Mouse (Mus musculus) hindbrain, embryonic 15.5 days (tissue): ENCODE results near the gene Marveld3. TPM values are rescaled to one million over a fixed set of nuclear protein-coding genes. Genes with fewer than 3 reads are reported as not detected.

Experiments used
- ATAC-seq: fragments of 200-750 bp; cut with Nextera tagmentation; 2 replicates; pipeline ENCODE4 v1.8.0; 2017; ENCODE audit warnings: low read depth, moderate number of reproducible peaks, moderate TSS enrichment; ENCODE audit not compliant: low FRiP score
- H3K27ac ChIP-seq: fragments of 300-500 bp; sonication (generic); replicated peaks from 2 replicates; pipeline ENCODE4 v1.5.1; 2015; ENCODE audit warnings: mild to moderate bottlenecking, inconsistent platforms
- H3K27me3 ChIP-seq: fragments of 300-500 bp; sonication (generic); 2 replicates; pipeline ENCODE4 v1.6.1; 2015; ENCODE audit warnings: control low read depth, inconsistent platforms
- H3K36me3 ChIP-seq: fragments of 300-500 bp; sonication (generic); 2 replicates; pipeline ENCODE4 v1.6.1; 2015; ENCODE audit warnings: control low read depth, inconsistent platforms
- H3K4me1 ChIP-seq: fragments of 300-500 bp; sonication (generic); replicated peaks from 2 replicates; pipeline ENCODE4 v1.6.1; 2015; ENCODE audit warnings: control low read depth, inconsistent platforms
- H3K4me2 ChIP-seq: fragments of 300-500 bp; sonication (generic); 2 replicates; pipeline ENCODE4 v1.6.1; 2015; ENCODE audit warnings: moderate library complexity, mild to moderate bottlenecking, inconsistent platforms
- H3K4me3 ChIP-seq: fragments of 300-500 bp; sonication (generic); 2 replicates; pipeline ENCODE4 v1.5.1; 2015; ENCODE audit warnings: mild to moderate bottlenecking, inconsistent platforms
- H3K9ac ChIP-seq: fragments of 300-500 bp; sonication (generic); 2 replicates; pipeline ENCODE4 v1.6.1; 2015; ENCODE audit warnings: inconsistent platforms
- H3K9me3 ChIP-seq: fragments of 300-500 bp; sonication (generic); 2 replicates; pipeline ENCODE4 v1.6.1; 2016; ENCODE audit warnings: control low read depth, inconsistent platforms
- WGBS: fragments of 180-500 bp; shearing (Covaris S2); methylation state at CpG from one replicate; pipeline ENCODE4 v1.1.7; 2015; 5-methylcytosine and 5-hydroxymethylcytosine counted together
- polyA plus RNA-seq: library from polyadenylated mRNA; unstranded; fragments of >200 nt; fragmentation: Nextera tagmentation; extraction: Ambion mirVana; gene quantifications from 2 replicates; pipeline ENCODE4 v1.2.1, GENCODE M21; 2015

Marveld3 gene
- polyA plus RNA-seq, result 1.6 and 2.2 TPM in 2 replicates

DNA sequence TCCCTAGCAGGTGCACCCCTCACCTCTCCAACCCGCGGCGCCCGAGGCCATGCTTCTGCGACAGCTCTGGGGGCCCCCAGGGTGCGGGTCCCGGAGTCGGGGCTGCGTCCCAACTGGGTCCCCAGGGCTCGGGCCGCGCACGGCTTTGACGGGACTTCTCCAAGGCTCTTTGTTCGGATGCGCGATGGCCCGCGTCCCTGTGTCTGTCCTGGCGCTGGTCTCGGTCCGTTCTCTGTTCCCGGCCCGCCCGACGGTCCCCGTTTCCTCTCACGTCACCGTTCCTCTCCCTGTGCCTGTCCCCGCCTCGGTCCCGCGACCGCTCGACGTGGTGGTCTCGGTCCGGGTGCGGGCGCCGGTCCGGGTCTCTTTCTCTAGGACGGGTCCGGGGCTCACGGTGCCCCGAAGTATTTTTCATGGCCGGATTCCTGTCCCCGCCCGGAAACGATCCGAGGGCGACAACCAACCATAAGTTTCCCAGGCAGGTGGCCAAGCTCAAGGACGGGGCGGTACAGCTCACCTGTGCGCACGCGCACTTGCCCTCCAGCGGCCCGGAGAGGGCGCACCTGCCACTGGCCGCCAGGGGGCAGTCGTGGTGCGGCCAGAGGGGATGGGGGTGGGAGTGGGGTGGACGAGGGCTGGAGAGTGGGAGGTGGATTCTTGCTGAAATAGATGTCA is at the start of gene Marveld3:
TSS of gene Marveld3 (minus strand) at position 511 of the 675 bp plus-strand sequence.
- no peaks in the 10 kb centered on the region for H3K36me3 ChIP-seq
- WGBS, result 2% methylated on average over 54 of the region's 64 CpGs
- H3K4me1 ChIP-seq, result peaks cover 21% of the 10 kb centered on the region
- no peak within 1 kb of the TSS for H3K27ac ChIP-seq
- H3K4me3 ChIP-seq, result peak within 1 kb of the TSS; percentile 36
- peaks cover 27% of the 10 kb centered on the region for H3K27me3 ChIP-seq
- ATAC-seq, result peak; percentile 40; the same call in 1 of the 2 replicates
- H3K9me3 ChIP-seq, result no peaks in the 10 kb centered on the region
- H3K9ac ChIP-seq, result no peak within 1 kb of the TSS; the same call in 1 of the 2 replicates
- peak within 1 kb of the TSS; percentile 56 for H3K4me2 ChIP-seq

DNA sequence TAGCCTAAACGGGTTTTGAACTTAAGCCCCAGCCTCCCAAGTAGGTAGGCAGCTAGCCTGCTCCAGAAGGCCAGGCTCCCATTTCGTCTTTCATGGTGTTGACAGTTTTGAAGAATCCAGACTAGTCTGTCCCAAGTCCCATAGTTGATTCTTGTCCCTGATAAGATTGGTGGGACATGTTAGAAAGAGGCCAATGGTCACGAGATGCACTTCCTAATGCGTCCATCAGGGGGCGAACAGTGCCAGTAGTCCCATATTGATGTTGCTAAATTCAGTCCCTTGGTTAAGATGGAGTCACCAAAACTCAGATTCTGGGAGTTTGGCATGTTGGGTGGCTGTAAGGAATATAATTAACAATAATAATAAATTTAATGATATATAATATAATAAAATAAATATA is 48.9 kb upstream of the Marveld3 start:
- Histone ChIP-seq H3K9ac (no peak overlapping the region), H3K4me3 (no peak overlapping the region), H3K27me3 (peaks cover 4% of the 10 kb centered on the region; the same call in 1 of the 2 replicates), H3K4me2 (no peak overlapping the region), H3K36me3 (no peaks in the 10 kb centered on the region), H3K9me3 (no peaks in the 10 kb centered on the region), H3K4me1 (peaks cover 8% of the 10 kb centered on the region), H3K27ac (no peak overlapping the region)
- WGBS, result 40% methylated on average over 5 of the region's 5 CpGs
- ATAC-seq, result no peak

DNA sequence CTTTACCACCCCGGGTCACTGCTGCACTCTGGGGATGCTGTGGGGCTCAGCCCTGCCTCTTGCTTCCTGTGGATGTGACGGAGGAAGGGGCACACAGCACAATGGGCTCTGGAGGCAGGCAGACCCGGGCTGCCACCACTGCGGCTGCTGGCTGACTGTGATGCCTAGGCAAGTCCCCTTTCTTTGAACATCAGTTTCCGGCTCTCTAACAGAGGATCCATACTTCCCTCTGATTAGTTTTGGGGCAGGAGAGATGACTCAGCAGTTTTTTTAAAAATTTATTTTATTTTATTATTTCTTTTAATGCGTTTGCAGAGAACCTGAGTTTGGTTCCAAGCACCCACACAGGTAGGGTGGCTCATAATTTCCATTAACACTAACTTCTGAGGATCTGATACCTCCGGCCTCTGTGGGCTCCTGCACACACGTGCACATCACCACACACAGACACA is 47.0 kb upstream of the Marveld3 start:
- 68% methylated on average over 8 of the region's 8 CpGs for WGBS

DNA sequence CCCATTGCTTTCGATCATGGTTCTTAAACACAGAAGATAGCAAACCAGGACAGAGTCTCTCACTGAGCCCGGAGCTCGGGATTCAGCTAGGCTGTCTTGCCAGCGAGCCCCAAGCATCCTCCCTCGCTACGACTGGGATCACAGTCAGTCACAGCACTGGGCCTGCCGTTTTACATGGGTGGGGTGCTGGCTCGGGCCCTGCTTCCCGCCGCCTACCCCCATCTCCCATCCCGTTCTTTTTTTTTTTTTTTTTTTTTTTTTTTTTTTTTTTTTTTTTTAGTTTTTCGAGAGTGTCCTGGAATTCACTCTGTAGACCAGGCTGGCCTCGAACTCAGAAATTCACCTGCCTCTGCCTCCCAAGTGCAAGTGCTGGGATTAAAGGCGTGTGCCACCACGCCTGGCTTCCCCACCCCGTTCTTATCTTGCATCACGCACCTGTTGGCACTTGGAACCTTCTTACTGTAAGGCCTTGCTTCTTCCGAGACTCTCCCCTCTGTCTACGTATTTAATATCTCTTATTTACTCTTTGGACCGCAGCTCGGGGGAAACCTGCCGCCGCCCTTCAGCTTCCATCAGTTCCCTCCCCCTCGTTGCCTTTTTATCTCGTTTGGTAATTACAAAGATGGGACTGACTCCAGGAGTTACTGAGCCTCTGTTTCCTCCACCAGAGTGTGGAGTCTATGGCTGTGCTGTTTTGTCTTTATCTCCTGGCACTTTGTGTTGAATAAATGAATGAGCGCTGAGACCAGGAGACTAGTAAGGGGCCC is 46.4 kb upstream of the Marveld3 start:
- Histone ChIP-seq H3K27ac (no peak overlapping the region), H3K4me1 (peaks cover 8% of the 10 kb centered on the region), H3K36me3 (no peaks in the 10 kb centered on the region), H3K9ac (no peak overlapping the region), H3K4me3 (no peak overlapping the region), H3K9me3 (no peaks in the 10 kb centered on the region), H3K27me3 (peaks cover 4% of the 10 kb centered on the region; the same call in 1 of the 2 replicates), H3K4me2 (no peak overlapping the region)
- ATAC-seq, result no peak
- 90% methylated on average over 26 of the region's 26 CpGs for WGBS

More for the DNA sequence above, 47.0 kb upstream of the Marveld3 start:
- Histone ChIP-seq H3K4me3 (no peak overlapping the region), H3K9me3 (no peaks in the 10 kb centered on the region), H3K4me2 (no peak overlapping the region), H3K27ac (no peak overlapping the region), H3K9ac (no peak overlapping the region), H3K4me1 (peaks cover 8% of the 10 kb centered on the region), H3K36me3 (no peaks in the 10 kb centered on the region), H3K27me3 (peaks cover 4% of the 10 kb centered on the region; the same call in 1 of the 2 replicates)
- ATAC-seq, result no peak

GRCm38 (mm10) chr8:110006312-110007023 is 44.5 kb upstream of the Marveld3 start:
- no peak overlapping the region for H3K9ac ChIP-seq
- 46% methylated on average over 17 of the region's 17 CpGs for WGBS
- H3K27ac ChIP-seq, result peak overlapping the region; percentile 75
- H3K27me3 ChIP-seq, result peaks cover 2% of the 10 kb centered on the region; the same call in 1 of the 2 replicates
- H3K4me3 ChIP-seq, result no peak overlapping the region
- 0 out of 2 replicates have a peak overlapping the region, but pooled peaks have one; percentile 3 for H3K4me2 ChIP-seq
- H3K4me1 ChIP-seq, result peaks cover 8% of the 10 kb centered on the region
- peak; percentile 85 for ATAC-seq
- no peaks in the 10 kb centered on the region for H3K9me3 ChIP-seq
- H3K36me3 ChIP-seq, result no peaks in the 10 kb centered on the region

- Histone ChIP-seq H3K4me3 (no peak overlapping the region), H3K9me3 (no peaks in the 10 kb centered on the region), H3K36me3 (no peaks in the 10 kb centered on the region), H3K27me3 (no peaks in the 10 kb centered on the region), H3K4me2 (no peak overlapping the region), H3K4me1 (peaks cover 8% of the 10 kb centered on the region), H3K9ac (no peak overlapping the region), H3K27ac (no peak overlapping the region)
- no peak for ATAC-seq
- 84% methylated on average over 5 of the region's 5 CpGs for WGBS
These were observed 42.3 kb upstream of the Marveld3 start for GRCm38 (mm10) chr8:110004300-110004699.

GRCm38 (mm10) chr8:110002953-110003352 is 41.0 kb upstream of the Marveld3 start:
- Histone ChIP-seq H3K4me3 (no peak overlapping the region), H3K36me3 (no peaks in the 10 kb centered on the region), H3K9ac (no peak overlapping the region), H3K4me2 (no peak overlapping the region), H3K4me1 (peaks cover 8% of the 10 kb centered on the region), H3K27me3 (no peaks in the 10 kb centered on the region), H3K27ac (no peak overlapping the region), H3K9me3 (no peaks in the 10 kb centered on the region)
- ATAC-seq, result no peak
- WGBS, result 35% methylated on average over 9 of the region's 9 CpGs

GRCm38 (mm10) chr8:109999974-110000373 is 38.0 kb upstream of the Marveld3 start:
- WGBS, result 88% methylated on average over 10 of the region's 10 CpGs
- no peak overlapping the region for H3K27ac ChIP-seq
- ATAC-seq, result no peak
- no peaks in the 10 kb centered on the region for H3K36me3 ChIP-seq
- no peaks in the 10 kb centered on the region for H3K9me3 ChIP-seq
- no peak overlapping the region for H3K4me3 ChIP-seq
- H3K9ac ChIP-seq, result no peak overlapping the region
- no peaks in the 10 kb centered on the region for H3K27me3 ChIP-seq
- no peaks in the 10 kb centered on the region for H3K4me1 ChIP-seq
- H3K4me2 ChIP-seq, result no peak overlapping the region

DNA sequence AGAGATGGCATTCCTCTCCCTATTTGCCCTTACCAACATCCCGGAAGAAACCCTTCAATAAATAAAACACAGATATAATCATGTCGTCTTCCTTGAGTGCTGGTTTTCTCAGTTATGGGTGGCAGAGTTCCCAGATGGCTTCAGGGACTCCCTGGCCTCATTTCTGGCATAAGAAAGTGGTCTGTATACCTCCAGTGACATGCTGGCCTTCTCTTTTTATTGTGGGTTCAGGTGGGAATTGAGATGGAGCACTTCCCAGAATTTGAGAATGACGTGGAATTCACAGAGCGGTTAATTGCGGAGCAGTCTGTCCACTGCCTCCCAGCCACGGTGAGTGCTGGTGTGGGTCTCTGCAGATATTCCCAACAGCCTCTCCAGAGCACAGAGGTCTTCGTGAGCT is 36.1 kb upstream of the Marveld3 start:
- WGBS, result 73% methylated on average over 7 of the region's 7 CpGs
- Histone ChIP-seq H3K27me3 (no peaks in the 10 kb centered on the region), H3K4me3 (no peak overlapping the region), H3K9me3 (no peaks in the 10 kb centered on the region), H3K4me2 (no peak overlapping the region), H3K36me3 (no peaks in the 10 kb centered on the region), H3K9ac (no peak overlapping the region), H3K4me1 (no peaks in the 10 kb centered on the region), H3K27ac (no peak overlapping the region)
- no peak for ATAC-seq

DNA sequence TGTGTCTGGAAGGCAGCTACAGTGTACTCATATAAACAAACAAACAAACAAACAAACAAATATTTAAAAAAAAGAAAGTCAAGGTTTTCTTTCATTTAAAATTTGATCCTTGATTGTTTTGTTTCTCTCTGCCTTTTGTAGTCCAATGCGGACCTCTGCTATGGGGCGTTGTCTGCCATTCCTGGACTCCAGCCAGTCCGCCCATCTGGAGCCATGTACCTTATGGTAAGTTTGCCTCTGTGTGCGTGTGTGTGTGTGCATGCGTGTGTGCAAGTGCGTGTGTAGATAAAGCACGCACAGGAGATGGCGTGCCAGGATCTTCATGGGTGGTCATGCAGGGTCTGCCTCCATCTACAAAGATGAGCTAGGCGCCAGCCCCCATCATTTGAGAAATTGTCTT is 35.4 kb upstream of the Marveld3 start:
- no peak overlapping the region for H3K27ac ChIP-seq
- H3K9ac ChIP-seq, result no peak overlapping the region
- no peaks in the 10 kb centered on the region for H3K27me3 ChIP-seq
- ATAC-seq, result no peak
- 80% methylated on average over 9 of the region's 9 CpGs for WGBS
- no peaks in the 10 kb centered on the region for H3K36me3 ChIP-seq
- H3K4me1 ChIP-seq, result no peaks in the 10 kb centered on the region
- H3K4me2 ChIP-seq, result no peak overlapping the region
- H3K4me3 ChIP-seq, result no peak overlapping the region
- H3K9me3 ChIP-seq, result no peaks in the 10 kb centered on the region

GRCm38 (mm10) chr8:109992951-109993350 is 30.9 kb upstream of the Marveld3 start:
- no peaks in the 10 kb centered on the region for H3K4me1 ChIP-seq
- no peak overlapping the region for H3K27ac ChIP-seq
- ATAC-seq, result no peak
- no peaks in the 10 kb centered on the region for H3K9me3 ChIP-seq
- 91% methylated on average over 1 of the region's 1 CpGs for WGBS
- H3K9ac ChIP-seq, result no peak overlapping the region
- no peaks in the 10 kb centered on the region for H3K36me3 ChIP-seq
- no peak overlapping the region for H3K4me2 ChIP-seq
- H3K27me3 ChIP-seq, result no peaks in the 10 kb centered on the region
- no peak overlapping the region for H3K4me3 ChIP-seq

GRCm38 (mm10) chr8:109992166-109992565 is 30.2 kb upstream of the Marveld3 start:
- Histone ChIP-seq H3K4me2 (no peak overlapping the region), H3K4me1 (no peaks in the 10 kb centered on the region), H3K9me3 (no peaks in the 10 kb centered on the region), H3K4me3 (no peak overlapping the region), H3K27me3 (no peaks in the 10 kb centered on the region), H3K36me3 (no peaks in the 10 kb centered on the region), H3K9ac (no peak overlapping the region), H3K27ac (no peak overlapping the region)
- no peak for ATAC-seq
- WGBS, result 63% methylated on average over 5 of the region's 5 CpGs
